12 mouse cellular contexts compared by ENCODE assay signal in the genomic region with DNA sequence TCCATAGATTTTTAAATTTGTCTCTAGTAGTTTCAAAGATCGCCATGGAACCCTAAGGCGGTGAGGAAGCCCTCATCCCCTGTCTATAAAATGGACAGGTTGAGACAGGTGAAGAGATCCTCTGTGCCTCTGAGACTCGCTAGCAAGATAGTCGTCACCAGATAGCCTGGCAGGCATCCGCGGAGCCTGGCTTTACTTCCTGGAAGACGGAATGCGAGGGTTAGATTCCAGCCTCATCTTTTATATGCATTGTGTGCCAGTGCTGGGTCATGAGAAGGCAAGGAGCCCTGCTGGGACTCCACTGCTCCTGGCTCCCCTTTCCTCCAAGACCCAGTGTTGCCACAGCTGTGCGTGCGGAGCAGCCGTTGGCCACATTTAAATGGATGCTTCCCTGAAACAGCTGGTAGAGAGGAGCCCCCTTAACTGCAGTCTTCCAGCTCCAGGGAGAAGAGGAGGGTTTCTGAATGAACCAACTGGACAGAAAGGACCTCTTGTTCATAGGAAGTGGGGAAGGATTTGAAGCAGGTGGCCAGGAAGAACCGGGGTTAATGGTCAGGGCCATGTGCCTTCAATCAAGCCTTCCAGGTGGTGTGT. TPM values are rescaled to one million over a fixed set of nuclear protein-coding genes. Genes with fewer than 3 reads are reported as not detected.
DNase-seq lines count a peak whose midpoint lies in the region; ATAC-seq and TF ChIP-seq lines count a peak whose summit lies in the region.
"Had no signal": no experiment of that assay in that cellular context is flagged by ENCODE, and none has a peak within 500 bp of the region (broad histone marks: within the 10 kb centered on the region; RNA-seq: fewer than 3 reads in every experiment).

No protein-coding gene starts in this region.

- H3K27me3 ChIP-seq in heart, adult 2 months (ENCODE audit: control insufficient read depth, insufficient read depth, low read length), result no peaks in the 10 kb centered on the region
- H3K27me3 ChIP-seq in neural tube, embryonic 15.5 days (replicated peaks), result no peaks in the 10 kb centered on the region
- H3K27me3 ChIP-seq in limb, embryonic 10.5 days (ENCODE audit: low read depth, poor library complexity, severe bottlenecking), result no peaks in the 10 kb centered on the region
- no peaks in the 10 kb centered on the region for H3K27me3 ChIP-seq in intestine, embryonic 16.5 days (replicated peaks; ENCODE audit: control insufficient read depth, insufficient read depth, low read length)
- H3K27me3 ChIP-seq: CH12.LX; hindbrain, embryonic 15.5 days had no signal

- no peak for TF ChIP-seq EP300 in heart, adult 2 months (IDR thresholded peaks at IDR 0.05; ENCODE audit: insufficient read depth, low read depth, low read length)

- no peak for TF ChIP-seq POLR2A in heart, adult 2 months (IDR thresholded peaks at IDR 0.05; ENCODE audit: insufficient read depth, low read depth, low read length)

- H3K79me2 ChIP-seq in heart, adult 2 months (replicated peaks; ENCODE audit: control insufficient read depth, insufficient read depth, low read length), result no peaks in the 10 kb centered on the region

- intact Hi-C loops in heart, adult 2 months (cut with DNase I), result loop anchor here (10.0 kb wide), 1 partner anchor 507 kb away; no protein-coding TSS in a partner anchor

- no peak overlapping the region for H3K4me2 ChIP-seq in neural tube, embryonic 15.5 days
- no peak overlapping the region for H3K4me2 ChIP-seq in intestine, embryonic 16.5 days (ENCODE audit: low read depth, low read length)
- H3K4me2 ChIP-seq: hindbrain, embryonic 15.5 days had no signal

- ATAC-seq in neural tube, embryonic 15.5 days (ENCODE audit: low FRiP score), result no peak
- ATAC-seq in megakaryocyte-erythroid progenitor cell, adult 5-6 weeks (replicated peaks; ENCODE audit: low FRiP score, low TSS enrichment, poor library complexity, severe bottlenecking), result no peak
- ATAC-seq in intestine, embryonic 16.5 days, result no peak

- TF ChIP-seq CTCF in heart, adult 2 months (IDR thresholded peaks at IDR 0.05), result no peak

- peak overlapping the region; percentile 50 for H3K27ac ChIP-seq in heart, adult 2 months
- H3K27ac ChIP-seq in neural tube, embryonic 15.5 days (replicated peaks), result no peak overlapping the region
- H3K27ac ChIP-seq in limb, embryonic 10.5 days, result peak overlapping the region; percentile 61
- H3K27ac ChIP-seq in intestine, embryonic 16.5 days (ENCODE audit: low read length), result no peak overlapping the region
- H3K27ac ChIP-seq: hindbrain, embryonic 15.5 days; left cerebral cortex, adult 2 months; liver, embryonic 14.5 days had no signal

- H3K36me3 ChIP-seq in heart, adult 2 months (ENCODE audit: control insufficient read depth, insufficient read depth, low read length), result no peaks in the 10 kb centered on the region
- H3K36me3 ChIP-seq in neural tube, embryonic 15.5 days, result no peaks in the 10 kb centered on the region
- peaks cover 27% of the 10 kb centered on the region for H3K36me3 ChIP-seq in limb, embryonic 10.5 days
- no peaks in the 10 kb centered on the region for H3K36me3 ChIP-seq in intestine, embryonic 16.5 days (ENCODE audit: control insufficient read depth, insufficient read depth, low read length)
- H3K36me3 ChIP-seq: hindbrain, embryonic 15.5 days had no signal

- H3K4me3 ChIP-seq in heart, adult 2 months, result no peak overlapping the region
- H3K4me3 ChIP-seq in neural tube, embryonic 15.5 days (replicated peaks), result no peak overlapping the region
- no peak overlapping the region for H3K4me3 ChIP-seq in limb, embryonic 10.5 days
- H3K4me3 ChIP-seq in intestine, embryonic 16.5 days (ENCODE audit: low read length), result no peak overlapping the region
- H3K4me3 ChIP-seq: erythroblast, embryonic 14.5 days; hindbrain, embryonic 15.5 days; left cerebral cortex, adult 2 months had no signal

- peaks cover under 1% of the 10 kb centered on the region; the same call in 1 of the 2 replicates for H3K4me1 ChIP-seq in heart, adult 2 months (ENCODE audit: control insufficient read depth, insufficient read depth, low read length)
- H3K4me1 ChIP-seq in neural tube, embryonic 15.5 days, result peaks cover 13% of the 10 kb centered on the region; the same call in 1 of the 2 replicates
- peaks cover 43% of the 10 kb centered on the region for H3K4me1 ChIP-seq in limb, embryonic 10.5 days
- peaks cover 7% of the 10 kb centered on the region for H3K4me1 ChIP-seq in intestine, embryonic 16.5 days (ENCODE audit: control insufficient read depth, insufficient read depth, low read length)

- H3K9ac ChIP-seq in heart, adult 2 months (ENCODE audit: low read depth, low read length), result no peak overlapping the region
- H3K9ac ChIP-seq in neural tube, embryonic 15.5 days (replicated peaks), result no peak overlapping the region
- H3K9ac ChIP-seq in intestine, embryonic 16.5 days (ENCODE audit: low read depth, low read length), result no peak overlapping the region
- H3K9ac ChIP-seq: hindbrain, embryonic 15.5 days; liver, embryonic 14.5 days had no signal

- DNase-seq in heart, adult 2 months, result no peak
- DNase-seq in heart, postnatal 4 days, result no peak
- DNase-seq in neural tube, embryonic 10.5 days (ENCODE audit: extremely low spot score, low spot score), result peak; percentile 50
- DNase-seq in limb, embryonic 10.5 days (ENCODE audit: low spot score), result peak; percentile 62

- 68% methylated on average over 12 of the region's 12 CpGs for WGBS in heart, adult 2 months
- WGBS in neural tube, embryonic 15.5 days, result 62% methylated on average over 12 of the region's 12 CpGs
- WGBS in limb, embryonic 10.5 days, result 57% methylated on average over 12 of the region's 12 CpGs
- 65% methylated on average over 12 of the region's 12 CpGs for WGBS in intestine, embryonic 16.5 days

- H3K9me3 ChIP-seq in neural tube, embryonic 15.5 days (replicated peaks), result no peaks in the 10 kb centered on the region
- H3K9me3 ChIP-seq in limb, embryonic 10.5 days (replicated peaks), result no peaks in the 10 kb centered on the region
- no peaks in the 10 kb centered on the region for H3K9me3 ChIP-seq in intestine, embryonic 16.5 days (ENCODE audit: control insufficient read depth, low read length)
- H3K9me3 ChIP-seq: hindbrain, embryonic 15.5 days had no signal

RNA-seq across cellular contexts. Expression of gene Tgoln1, which starts 31.3 kb away (rescaled TPM):
- 10 to 100 TPM; 60.1 to 68.0 TPM for total RNA-seq in heart, adult 2 months (2021)
- polyA plus RNA-seq in heart, adult 2 months (2012; rRNA removed), result 29.0 and 55.7 TPM in 2 replicates
- total RNA-seq in heart, postnatal 4 days (2021), result 10 to 100 TPM; 31.2 to 32.5 TPM
- 36.3 and 38.0 TPM in 2 replicates for polyA plus RNA-seq in neural tube, embryonic 15.5 days (2015; fragmentation: Nextera tagmentation; extraction: Ambion mirVana)
- 22.2 and 24.5 TPM in 2 replicates for polyA plus RNA-seq in limb, embryonic 10.5 days (2016; fragmentation: Nextera tagmentation; extraction: Ambion mirVana)
- 22.6 and 29.3 TPM in 2 replicates for total RNA-seq in megakaryocyte-erythroid progenitor cell, adult 5-6 weeks (2014; fragmentation: Nextera tagmentation)
- 51.4 and 64.7 TPM in 2 replicates for total RNA-seq in megakaryocyte-erythroid progenitor cell, adult 5-6 weeks (2017)
- 48.8 and 57.5 TPM in 2 replicates for polyA plus RNA-seq in intestine, embryonic 16.5 days (2015; fragmentation: Nextera tagmentation; extraction: Ambion mirVana)

RNA-seq across cellular contexts. Expression of gene Retsat, which starts 49.8 kb away (rescaled TPM):
- 100 to 1,000 TPM; 155 to 181 TPM for total RNA-seq in heart, adult 2 months (2021)
- polyA plus RNA-seq in heart, adult 2 months (2012; rRNA removed), result 57.1 and 83.3 TPM in 2 replicates
- total RNA-seq in heart, postnatal 4 days (2021), result 100 to 1,000 TPM in 1 of 2 experiments, 10 to 100 TPM in 1; 91.3 to 105 TPM
- 4.9 and 8.2 TPM in 2 replicates for polyA plus RNA-seq in neural tube, embryonic 15.5 days (2015; fragmentation: Nextera tagmentation; extraction: Ambion mirVana)
- polyA plus RNA-seq in limb, embryonic 10.5 days (2016; fragmentation: Nextera tagmentation; extraction: Ambion mirVana), result 9.9 and 10.1 TPM in 2 replicates
- total RNA-seq in megakaryocyte-erythroid progenitor cell, adult 5-6 weeks (2014; fragmentation: Nextera tagmentation), result 20.0 and 24.3 TPM in 2 replicates
- total RNA-seq in megakaryocyte-erythroid progenitor cell, adult 5-6 weeks (2017), result 11.2 and 15.6 TPM in 2 replicates
- polyA plus RNA-seq in intestine, embryonic 16.5 days (2015; fragmentation: Nextera tagmentation; extraction: Ambion mirVana), result 41.1 and 44.0 TPM in 2 replicates

RNA-seq across cellular contexts. Expression of gene Elmod3, which starts 49.9 kb away (rescaled TPM):
- total RNA-seq in heart, adult 2 months (2021), result 10 to 100 TPM; 12.8 to 16.5 TPM
- polyA plus RNA-seq in heart, adult 2 months (2012; rRNA removed), result 25.5 and 32.8 TPM in 2 replicates
- total RNA-seq in heart, postnatal 4 days (2021), result 10 to 100 TPM in 1 of 2 experiments, 1 to 10 TPM in 1; 7.6 to 10.2 TPM
- 14.3 and 16.6 TPM in 2 replicates for polyA plus RNA-seq in neural tube, embryonic 15.5 days (2015; fragmentation: Nextera tagmentation; extraction: Ambion mirVana)
- 14.0 and 14.6 TPM in 2 replicates for polyA plus RNA-seq in limb, embryonic 10.5 days (2016; fragmentation: Nextera tagmentation; extraction: Ambion mirVana)
- 16.2 and 17.0 TPM in 2 replicates for total RNA-seq in megakaryocyte-erythroid progenitor cell, adult 5-6 weeks (2014; fragmentation: Nextera tagmentation)
- 6.6 and 8.1 TPM in 2 replicates for total RNA-seq in megakaryocyte-erythroid progenitor cell, adult 5-6 weeks (2017)
- 15.6 and 15.8 TPM in 2 replicates for polyA plus RNA-seq in intestine, embryonic 16.5 days (2015; fragmentation: Nextera tagmentation; extraction: Ambion mirVana)

Comparison
In these comparisons a context has a peak if more than half of its experiments do, and no peak if none do; other contexts are left out.
1. DNase-seq: peak in neural tube, embryonic 10.5 days (single experiment) and limb, embryonic 10.5 days (single experiment); none in heart, adult 2 months (0 of 2) and heart, postnatal 4 days (single experiment).
2. H3K27ac ChIP-seq: peak in heart, adult 2 months (single experiment) and limb, embryonic 10.5 days (single experiment); none in neural tube, embryonic 15.5 days (single experiment) and intestine, embryonic 16.5 days (single experiment).